Mouse (Mus musculus) erythroblast, embryonic 14.5 days (primary cell): Measurements from ENCODE around the gene Fah. TPM values are rescaled to one million over a fixed set of nuclear protein-coding genes. Genes with fewer than 3 reads are reported as not detected.

ENCODE experiments used
- H3K27me3 ChIP-seq: 2 replicates; pipeline ENCODE4 v1.6.1; 2012; ENCODE audit warnings: inconsistent platforms; ENCODE audit not compliant: control insufficient read depth
- H3K36me3 ChIP-seq: 2 replicates; pipeline ENCODE4 v1.6.1; 2012; ENCODE audit warnings: mild to moderate bottlenecking, inconsistent platforms; ENCODE audit not compliant: control insufficient read depth
- H3K4me1 ChIP-seq: 2 replicates; pipeline ENCODE4 v1.6.1; 2012; ENCODE audit warnings: inconsistent platforms; ENCODE audit not compliant: control insufficient read depth
- H3K4me3 ChIP-seq: replicated peaks from 2 replicates; pipeline ENCODE3; 2012; ENCODE audit warnings: moderate library complexity, mild to moderate bottlenecking, inconsistent platforms
- H3K9me3 ChIP-seq: 2 replicates; pipeline ENCODE4 v1.6.1; 2012; ENCODE audit warnings: low read length, inconsistent platforms, mixed read lengths; ENCODE audit not compliant: control insufficient read depth
- GATA1 ChIP-seq: IDR thresholded peaks from 2 replicates; pipeline ENCODE4 v1.6.1; 2012; ENCODE audit warnings: low read length, inconsistent platforms, mixed read lengths
- TAL1 ChIP-seq: IDR thresholded peaks from 3 replicates; pipeline ENCODE4 v1.6.1; 2012; ENCODE audit warnings: low read length, inconsistent platforms, mixed read lengths
- polyA plus RNA-seq: library from polyadenylated mRNA; stranded (reverse); fragments of >175 nt; gene quantifications from 2 replicates; pipeline ENCODE4 v1.2.3, GENCODE M21; 2012

Gene Fah
- polyA plus RNA-seq, 1 experiment: 0.35 TPM

DNA sequence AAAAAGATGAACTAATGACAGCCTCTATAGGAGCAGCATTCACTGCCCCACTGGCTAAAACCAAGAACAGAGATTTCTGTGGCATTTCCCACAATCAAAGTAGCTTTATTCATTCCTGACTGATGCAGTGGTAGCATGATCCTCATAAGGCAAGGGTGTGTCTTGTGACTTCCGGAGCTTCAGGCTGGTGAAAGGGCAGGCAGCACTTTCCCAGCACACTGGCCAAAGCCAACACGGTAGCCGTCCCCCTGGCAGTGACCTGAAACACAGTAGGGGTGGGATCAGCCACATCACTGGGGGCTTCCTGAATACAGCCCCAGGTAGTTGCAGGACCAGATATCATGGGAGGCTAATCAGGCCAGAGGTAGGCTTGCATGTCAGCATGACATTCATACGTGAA is 21.4 kb downstream of the Fah start:
- no peak overlapping the region for H3K4me3 ChIP-seq
- H3K36me3 ChIP-seq: peaks cover 28% of the 10 kb centered on the region
- no peaks in the 10 kb centered on the region; the same call in 1 of the 2 replicates for H3K27me3 ChIP-seq
- peaks cover 52% of the 10 kb centered on the region for H3K4me1 ChIP-seq
- H3K9me3 ChIP-seq: no peaks in the 10 kb centered on the region
- TF ChIP-seq TAL1 (no peak), GATA1 (no peak)

GRCm38 (mm10) chr7:84579769-84580168 is 26.8 kb downstream of the Fah start:
- no peaks in the 10 kb centered on the region for H3K36me3 ChIP-seq
- H3K27me3 ChIP-seq: no peaks in the 10 kb centered on the region; the same call in 1 of the 2 replicates
- H3K9me3 ChIP-seq: no peaks in the 10 kb centered on the region
- TF ChIP-seq TAL1: no peak
- no peak for TF ChIP-seq GATA1
- no peak overlapping the region for H3K4me3 ChIP-seq
- H3K4me1 ChIP-seq: peaks cover 2% of the 10 kb centered on the region

DNA sequence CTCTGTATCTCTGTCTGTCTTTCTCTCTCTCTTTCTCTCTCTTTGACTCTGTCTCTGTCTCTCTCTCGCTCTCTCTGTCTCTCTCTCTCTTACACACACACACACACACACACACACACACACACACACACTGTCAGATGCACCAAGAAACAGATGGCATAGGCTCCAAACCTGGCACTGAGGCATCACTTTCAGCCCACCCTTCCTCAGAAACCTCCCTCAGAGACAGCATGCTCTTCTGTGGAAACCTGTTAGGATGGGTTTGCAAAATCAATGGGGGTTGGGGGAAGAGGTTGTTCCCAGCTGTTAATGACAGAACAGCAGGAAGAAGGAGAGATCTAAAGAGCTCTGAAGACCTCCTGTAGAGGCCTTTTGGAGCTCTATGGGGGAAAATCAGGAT is 27.7 kb downstream of the Fah start:
- TF ChIP-seq GATA1: no peak
- no peaks in the 10 kb centered on the region for H3K36me3 ChIP-seq
- H3K4me1 ChIP-seq: peaks cover 2% of the 10 kb centered on the region
- H3K9me3 ChIP-seq: no peaks in the 10 kb centered on the region
- H3K27me3 ChIP-seq: no peaks in the 10 kb centered on the region; the same call in 1 of the 2 replicates
- H3K4me3 ChIP-seq: no peak overlapping the region

DNA sequence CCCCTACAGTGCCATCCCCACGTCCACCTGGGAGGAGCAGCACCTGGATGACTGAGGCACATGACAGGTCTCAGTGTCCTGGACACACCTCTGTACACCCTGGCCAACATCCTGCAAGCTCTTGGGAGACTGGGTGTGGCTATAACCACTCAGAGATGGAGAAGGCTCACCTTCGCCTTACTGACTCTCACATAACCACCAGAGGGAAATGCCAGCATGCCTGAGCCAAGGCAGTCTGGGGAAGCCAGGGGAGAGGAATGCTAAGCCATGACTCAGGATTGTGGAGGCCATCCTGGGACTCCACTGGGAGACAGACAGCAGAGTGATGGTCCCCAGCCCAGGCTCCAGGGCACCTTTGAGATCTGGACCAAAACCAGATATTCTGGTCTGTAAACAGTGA is 29.5 kb downstream of the Fah start:
- Histone ChIP-seq H3K9me3 (no peaks in the 10 kb centered on the region), H3K4me3 (no peak overlapping the region), H3K27me3 (no peaks in the 10 kb centered on the region), H3K4me1 (peaks cover 2% of the 10 kb centered on the region), H3K36me3 (no peaks in the 10 kb centered on the region)
- TF ChIP-seq TAL1: no peak
- no peak for TF ChIP-seq GATA1

GRCm38 (mm10) chr7:84566200-84566599 is 40.3 kb downstream of the Fah start:
- Histone ChIP-seq H3K36me3 (no peaks in the 10 kb centered on the region), H3K4me1 (no peaks in the 10 kb centered on the region), H3K27me3 (no peaks in the 10 kb centered on the region), H3K4me3 (no peak overlapping the region), H3K9me3 (no peaks in the 10 kb centered on the region)
- TF ChIP-seq GATA1: no peak
- no peak for TF ChIP-seq TAL1

- H3K9me3 ChIP-seq: no peaks in the 10 kb centered on the region
- no peak overlapping the region for H3K4me3 ChIP-seq
- no peaks in the 10 kb centered on the region for H3K4me1 ChIP-seq
- TF ChIP-seq TAL1 (no peak), GATA1 (no peak)
- no peaks in the 10 kb centered on the region for H3K27me3 ChIP-seq
- no peaks in the 10 kb centered on the region for H3K36me3 ChIP-seq
These were observed 42.3 kb downstream of the Fah start for GRCm38 (mm10) chr7:84564236-84564635.

DNA sequence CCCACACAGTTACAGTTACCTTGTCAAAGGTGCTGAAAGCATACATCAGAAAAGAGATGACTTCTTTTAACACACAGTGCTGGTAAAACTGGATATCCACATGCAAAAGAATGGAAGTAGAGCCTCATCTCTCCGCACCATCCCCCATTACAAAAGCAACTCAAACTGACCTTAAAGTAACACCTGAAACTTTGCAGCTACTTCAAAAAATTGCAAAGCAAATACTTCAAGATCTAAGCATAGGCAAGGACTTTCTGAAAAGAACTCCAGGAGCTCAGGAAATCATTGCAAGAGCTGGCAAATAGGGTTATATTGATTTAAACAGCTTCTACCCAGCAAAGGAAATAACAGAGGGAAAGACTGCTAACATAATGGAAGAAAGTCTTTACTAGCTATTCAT is 46.0 kb downstream of the Fah start:
- Histone ChIP-seq H3K9me3 (no peaks in the 10 kb centered on the region), H3K36me3 (no peaks in the 10 kb centered on the region), H3K27me3 (no peaks in the 10 kb centered on the region), H3K4me1 (no peaks in the 10 kb centered on the region), H3K4me3 (no peak overlapping the region)
- TF ChIP-seq GATA1: no peak
- no peak for TF ChIP-seq TAL1

- Histone ChIP-seq H3K36me3 (no peaks in the 10 kb centered on the region), H3K4me1 (no peaks in the 10 kb centered on the region), H3K9me3 (no peaks in the 10 kb centered on the region), H3K27me3 (no peaks in the 10 kb centered on the region), H3K4me3 (no peak overlapping the region)
- no peak for TF ChIP-seq GATA1
- no peak for TF ChIP-seq TAL1
These were observed 49.2 kb downstream of the Fah start for GRCm38 (mm10) chr7:84557332-84557731.

DNA sequence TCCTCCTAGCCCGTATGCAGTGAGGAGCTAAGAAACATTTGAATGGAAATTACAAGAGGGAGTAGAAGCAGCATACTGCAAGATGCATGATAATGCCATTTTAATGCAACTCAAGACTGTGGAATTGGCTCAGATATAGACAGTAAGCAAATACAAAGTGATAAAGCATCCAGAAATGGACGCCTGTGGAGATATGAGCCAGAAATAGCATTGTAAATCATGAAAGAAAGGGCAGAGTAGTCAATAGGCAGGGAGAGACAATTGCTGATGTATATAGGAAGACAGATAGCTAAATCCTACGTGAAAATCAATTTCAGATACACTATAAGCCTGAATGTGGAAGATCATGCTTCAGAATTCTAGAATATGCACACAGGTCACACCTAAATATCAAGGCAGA is 51.2 kb downstream of the Fah start:
- H3K4me3 ChIP-seq: no peak overlapping the region
- H3K9me3 ChIP-seq: no peaks in the 10 kb centered on the region
- TF ChIP-seq GATA1 (no peak), TAL1 (no peak)
- no peaks in the 10 kb centered on the region for H3K4me1 ChIP-seq
- H3K27me3 ChIP-seq: no peaks in the 10 kb centered on the region
- H3K36me3 ChIP-seq: no peaks in the 10 kb centered on the region

GRCm38 (mm10) chr7:84551472-84551871 is 55.0 kb downstream of the Fah start:
- Histone ChIP-seq H3K9me3 (no peaks in the 10 kb centered on the region), H3K27me3 (no peaks in the 10 kb centered on the region), H3K4me3 (no peak overlapping the region), H3K4me1 (no peaks in the 10 kb centered on the region), H3K36me3 (no peaks in the 10 kb centered on the region)
- TF ChIP-seq GATA1: no peak
- no peak for TF ChIP-seq TAL1
